Mouse (Mus musculus): ENCODE results near the gene Kif1c.
A peak's percentile ranks its signal among the peaks of the same experiment; 100 is the strongest.

The Kif1c gene

GRCm38 (mm10) chr11:70667271-70668150 lies 32.8 kb upstream of the Kif1c start:
- DNase-seq (ENCODE audit: low spot score in 2 of 2): no peak

- peak in 1 of 2 experiments; percentile 81 for DNase-seq (ENCODE audit: low spot score in 2 of 2)
These were observed 32.0 kb upstream of the Kif1c start for GRCm38 (mm10) chr11:70668335-70668770.

DNA sequence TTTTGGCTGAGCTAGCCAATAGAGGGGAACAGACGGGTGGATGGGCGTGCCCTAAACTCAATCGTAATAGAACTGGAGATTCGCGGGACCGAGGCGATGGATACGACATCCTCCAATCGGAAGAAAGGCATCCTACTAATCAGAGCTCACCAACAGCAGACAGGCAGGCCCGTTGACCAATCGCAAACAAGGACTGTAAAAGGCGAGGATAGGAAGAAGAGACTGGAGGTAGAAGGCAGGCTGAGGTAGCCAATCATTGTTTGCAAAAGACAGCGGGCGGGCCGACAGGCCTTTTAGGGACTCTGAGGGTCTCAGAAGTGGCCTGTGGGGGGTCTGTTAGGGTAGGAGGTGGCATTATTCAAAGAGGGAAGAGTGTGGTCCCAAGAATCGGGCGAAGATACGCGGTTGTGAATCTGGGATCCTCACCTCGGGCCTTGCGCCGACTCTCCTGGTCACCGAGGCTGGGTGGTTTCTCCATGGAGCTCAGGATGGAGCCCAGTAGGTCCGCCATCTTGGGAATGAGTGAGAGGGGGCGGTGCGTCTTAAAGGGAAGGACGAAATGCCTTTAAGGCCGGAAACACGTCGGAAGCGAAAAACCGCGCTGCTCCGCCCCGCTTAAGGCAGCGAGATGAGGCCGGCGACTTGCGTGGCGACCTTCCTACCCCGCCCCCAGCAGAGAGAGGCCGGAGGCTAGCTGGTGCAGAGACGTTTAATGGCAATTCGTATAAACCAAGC lies 31.4 kb upstream of the Kif1c start, which contains the start of gene Spag7:
Spag7 (minus strand) TSS at position 646 of the 735 bp plus-strand sequence.
- DNase-seq (ENCODE audit: low spot score in 2 of 2): peak; percentile 92

DNA sequence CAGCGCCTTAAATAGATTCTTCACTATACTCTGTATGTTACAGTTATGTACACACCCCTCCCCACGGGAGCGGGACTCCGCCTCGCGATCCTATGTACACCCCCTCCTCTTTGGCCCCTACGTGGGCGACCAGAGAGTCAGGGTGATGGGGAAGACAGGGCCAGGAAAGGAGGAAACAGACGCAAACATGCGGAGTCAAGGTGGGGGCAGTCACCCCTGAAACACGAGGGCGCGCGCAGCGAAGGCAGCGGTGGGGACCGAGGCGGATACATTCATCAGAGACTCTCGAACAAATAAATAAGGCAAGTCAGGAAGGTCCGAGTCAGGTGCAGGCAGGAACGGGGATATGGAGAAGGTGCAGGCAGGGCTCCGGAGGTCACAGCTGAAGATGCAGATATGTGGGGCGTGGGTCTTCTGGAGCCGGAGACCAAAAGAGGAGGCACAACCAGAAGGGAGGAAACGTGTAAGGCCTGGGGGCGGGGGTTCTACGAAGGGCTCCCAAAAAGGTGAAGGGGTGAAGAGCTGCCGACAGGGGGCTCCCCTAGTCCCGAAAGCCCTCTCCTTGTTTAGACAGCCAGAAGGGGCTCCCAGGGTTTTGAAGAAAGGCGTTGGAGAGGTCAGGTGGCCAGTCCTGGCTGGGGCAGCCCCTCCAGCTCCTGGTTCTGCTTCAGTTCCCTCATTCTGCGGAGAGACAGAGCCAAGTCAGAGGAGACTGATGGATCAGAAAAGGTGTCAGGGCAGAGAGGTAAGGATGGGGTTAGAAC lies 30.6 kb upstream of the Kif1c start:
- peak; percentile 81 to 90 for DNase-seq (ENCODE audit: low spot score in 2 of 2)

- DNase-seq (ENCODE audit: low spot score in 2 of 2): no peak
These were observed 29.9 kb upstream of the Kif1c start for GRCm38 (mm10) chr11:70670483-70670882.

DNA sequence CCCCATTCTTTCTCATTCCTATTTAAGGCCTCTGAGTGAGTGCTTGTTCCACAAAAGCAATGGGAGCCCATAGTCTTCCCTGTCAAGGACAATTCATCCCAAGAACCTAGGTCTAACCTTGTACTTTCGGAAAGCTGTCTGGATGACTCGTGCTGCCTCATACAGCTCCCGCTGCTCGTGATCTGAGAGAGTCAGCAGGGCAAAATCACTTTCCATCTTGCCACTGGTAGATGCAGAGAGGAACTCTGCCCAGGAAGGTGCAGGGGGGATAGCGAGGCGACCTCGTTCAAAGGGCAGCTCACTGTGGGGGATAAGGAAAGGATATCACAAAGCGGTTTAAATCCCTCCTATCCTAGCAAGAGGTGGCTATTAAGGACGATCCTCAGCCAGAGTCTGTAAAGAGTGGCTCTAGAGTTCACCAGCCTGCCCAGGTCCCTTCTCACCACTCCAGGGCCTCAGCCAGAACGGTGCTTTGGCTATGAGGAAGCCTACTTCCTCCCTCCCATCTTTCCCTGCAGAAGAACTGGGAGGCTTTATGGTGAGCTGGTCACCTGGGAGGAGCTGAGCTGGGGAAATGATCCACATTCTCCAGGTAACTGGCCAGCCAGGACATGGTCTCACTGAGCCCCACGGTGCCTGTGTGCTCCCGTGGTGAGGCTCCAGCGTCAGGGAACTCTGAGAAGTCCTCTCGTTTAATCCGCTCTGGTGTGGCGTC lies 28.9 kb upstream of the Kif1c start:
- no peak for DNase-seq (ENCODE audit: low spot score in 2 of 2)

DNA sequence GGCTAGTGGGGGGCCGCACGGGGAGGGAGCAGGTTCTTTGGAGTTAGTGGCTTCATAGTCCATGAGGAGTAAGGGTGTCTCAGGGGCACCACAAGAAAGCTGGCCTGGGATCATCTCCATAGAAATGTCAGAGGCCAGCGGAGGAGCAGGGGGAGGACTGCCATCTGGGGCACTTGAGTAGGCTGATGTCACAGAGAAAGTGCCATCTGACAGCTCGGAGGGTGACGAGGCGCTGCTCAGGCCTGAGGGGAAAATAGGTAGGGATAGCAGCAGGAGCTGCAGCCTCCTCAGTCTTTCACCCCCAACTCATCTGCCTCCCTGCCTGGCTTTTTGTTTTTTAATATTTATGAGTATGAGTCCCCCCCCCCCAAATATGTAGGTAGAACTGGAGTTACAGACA lies 26.3 kb upstream of the Kif1c start:
- DNase-seq (ENCODE audit: low spot score in 2 of 2): no peak

DNA sequence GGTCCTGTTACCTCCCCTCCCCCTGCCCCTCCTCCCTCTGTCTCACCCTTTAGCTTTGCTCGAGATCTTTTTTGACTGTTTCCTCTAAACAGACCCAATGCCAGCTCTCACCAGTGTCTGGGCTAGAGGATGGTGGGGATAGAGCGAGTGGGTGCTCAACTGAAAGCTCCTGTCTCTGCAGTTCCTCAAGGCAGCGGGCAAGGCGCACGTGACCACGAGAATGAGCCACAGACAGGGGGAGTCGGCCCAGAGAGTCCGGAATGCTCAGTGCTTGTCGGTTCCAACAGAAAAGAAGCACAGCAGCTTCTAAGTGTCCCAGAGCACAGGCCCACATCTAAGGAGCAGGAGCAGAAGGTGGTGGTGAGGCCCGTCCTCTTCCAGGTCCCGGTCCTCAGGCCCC lies 25.8 kb upstream of the Kif1c start:
- no peak for DNase-seq (ENCODE audit: low spot score in 2 of 2)

DNA sequence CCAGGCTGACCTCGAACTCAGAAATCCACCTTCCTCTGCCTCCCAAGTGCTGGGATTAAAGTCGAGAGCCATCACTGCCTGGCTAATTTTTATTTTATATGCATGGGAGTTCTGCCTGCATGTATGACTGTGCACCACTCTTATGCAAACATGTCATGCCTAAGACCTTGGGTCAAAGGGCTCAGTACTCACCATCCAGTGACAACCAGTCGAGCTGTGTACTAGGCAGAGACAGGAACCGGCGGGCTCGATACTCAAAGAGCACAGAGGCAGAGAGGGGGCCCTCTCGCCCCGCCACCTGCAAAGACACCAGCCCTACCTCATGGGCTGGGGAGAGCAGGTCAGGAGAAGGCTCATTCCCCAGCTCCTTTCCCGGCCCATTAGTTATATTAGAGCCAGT lies 22.3 kb upstream of the Kif1c start:
- no peak for DNase-seq (ENCODE audit: low spot score in 2 of 2)

DNA sequence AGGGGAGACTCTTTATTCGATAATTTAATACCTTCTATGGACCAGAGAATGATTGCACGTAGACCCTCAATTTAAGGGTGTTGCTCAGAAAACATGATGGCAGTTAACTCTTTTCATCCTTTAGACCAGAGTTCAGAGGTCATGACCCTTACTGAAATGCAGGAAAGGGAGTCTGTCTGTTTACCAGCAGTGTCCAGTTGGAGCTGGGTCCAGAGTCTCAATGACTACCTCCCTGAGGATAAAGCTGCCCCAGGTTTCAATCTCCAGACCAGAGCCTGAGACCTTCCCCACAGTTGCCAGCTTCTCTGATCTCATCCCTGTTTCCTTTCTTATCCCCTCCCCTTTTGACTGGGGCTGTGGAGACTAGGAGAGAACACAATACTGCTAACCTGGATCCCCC lies 21.8 kb upstream of the Kif1c start:
- no peak for DNase-seq (ENCODE audit: low spot score in 2 of 2)

GRCm38 (mm10) chr11:70679361-70679760 lies 21.0 kb upstream of the Kif1c start:
- DNase-seq (ENCODE audit: low spot score in 2 of 2): no peak

DNA sequence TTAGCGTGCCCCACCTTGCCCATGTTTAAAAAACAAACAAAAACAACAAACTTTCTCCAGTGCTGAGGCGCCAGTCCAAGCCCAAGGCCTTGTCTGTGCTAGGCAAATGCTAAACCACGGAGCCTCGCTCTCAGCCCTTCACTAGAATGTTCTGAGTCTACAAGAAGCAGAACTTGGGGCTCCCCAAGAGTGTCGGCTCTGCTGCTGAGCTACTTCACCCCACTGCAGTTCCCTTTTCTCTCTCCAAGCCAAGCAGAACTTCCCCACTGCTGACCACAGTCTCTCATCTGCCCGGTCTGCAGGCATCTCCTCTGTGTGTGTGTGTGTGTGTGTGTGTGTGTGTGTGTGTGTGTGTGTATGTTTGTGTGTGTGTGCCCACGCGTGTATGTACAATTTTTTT lies 20.5 kb upstream of the Kif1c start:
- DNase-seq (ENCODE audit: low spot score in 2 of 2): peak in 1 of 2 experiments; percentile 45

GRCm38 (mm10) chr11:70681170-70681569 lies 19.2 kb upstream of the Kif1c start:
- DNase-seq (ENCODE audit: low spot score in 2 of 2): no peak

- no peak for DNase-seq (ENCODE audit: low spot score in 2 of 2)
These were observed 18.3 kb upstream of the Kif1c start for GRCm38 (mm10) chr11:70681897-70682581.

GRCm38 (mm10) chr11:70683640-70684039 lies 16.7 kb upstream of the Kif1c start:
- no peak for DNase-seq (ENCODE audit: low spot score in 2 of 2)

- DNase-seq (ENCODE audit: low spot score in 2 of 2): no peak
These were observed 13.3 kb upstream of the Kif1c start for GRCm38 (mm10) chr11:70686901-70687566.

GRCm38 (mm10) chr11:70687601-70688199 lies 12.6 kb upstream of the Kif1c start, which contains the start of gene Camta2:
Gene Camta2 (minus strand): TSS chr11:70688105.
- DNase-seq (ENCODE audit: low spot score in 2 of 2): peak; percentile 78 to 89

DNA sequence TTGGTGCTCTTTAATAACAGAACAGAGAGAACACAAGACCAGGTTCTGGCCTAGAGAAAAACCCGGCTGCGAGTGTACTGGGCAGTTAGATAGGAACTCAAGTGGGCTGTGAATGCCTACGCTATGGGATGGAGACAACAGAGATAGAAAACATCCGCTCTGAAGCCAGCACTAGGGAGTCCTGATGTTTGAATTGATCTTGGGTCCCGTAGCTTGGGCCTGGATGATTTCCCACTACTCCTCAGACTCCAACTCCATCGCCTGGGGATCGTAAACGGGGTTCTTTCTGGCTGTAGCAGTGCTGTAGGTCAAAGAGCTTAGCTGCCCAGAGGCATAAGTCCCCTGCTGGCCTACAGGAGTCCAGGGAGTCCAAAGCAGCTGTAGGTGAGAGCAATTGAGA lies 12.0 kb upstream of the Kif1c start:
- DNase-seq (ENCODE audit: low spot score in 2 of 2): no peak

GRCm38 (mm10) chr11:70689578-70689977 lies 10.8 kb upstream of the Kif1c start:
- no peak for DNase-seq (ENCODE audit: low spot score in 2 of 2)

DNA sequence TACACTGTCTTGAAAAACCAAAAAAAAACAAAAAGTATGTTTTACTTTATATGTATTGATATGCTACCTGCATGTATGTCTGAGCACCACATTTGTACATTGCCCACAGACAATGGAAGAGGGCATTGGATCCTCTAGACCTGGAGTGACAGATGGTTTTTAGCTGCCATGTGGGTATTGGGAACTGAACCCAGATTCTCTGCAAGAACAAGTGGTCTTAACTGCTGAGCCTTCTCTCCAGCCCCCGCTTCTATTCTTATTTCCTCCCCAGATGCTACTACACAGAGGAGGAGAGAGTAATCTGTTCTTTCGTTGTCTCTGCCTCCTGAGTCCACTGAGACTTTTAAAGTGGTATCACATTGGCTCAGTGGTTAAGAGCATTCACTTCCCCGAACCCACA lies 6.8 kb upstream of the Kif1c start:
- no peak for DNase-seq (ENCODE audit: low spot score in 2 of 2)
